Mouse (Mus musculus) brown adipose tissue, adult 24 weeks (tissue): ENCODE results near the gene Tkfc. TPM values are rescaled to one million over a fixed set of nuclear protein-coding genes. Genes with fewer than 3 reads are reported as not detected.

Source experiments
- H3K27ac ChIP-seq: fragments of 200-500 bp; replicated peaks from 2 replicates; pipeline ENCODE4 v1.5.1; 2012; ENCODE audit warnings: low read depth, mild to moderate bottlenecking, low read length
- H3K4me1 ChIP-seq: fragments of 200-500 bp; 2 replicates; pipeline ENCODE4 v1.6.1; 2012; ENCODE audit warnings: low read length, mixed read lengths; ENCODE audit not compliant: control insufficient read depth, insufficient read depth, insufficient read length
- H3K4me3 ChIP-seq: fragments of 200-500 bp; 2 replicates; pipeline ENCODE4 v1.5.1; 2012; ENCODE audit warnings: low read depth, mild to moderate bottlenecking, low read length, moderate library complexity; ENCODE audit not compliant: insufficient read depth
- polyA plus RNA-seq: library from polyadenylated mRNA; stranded (reverse); fragments of >200 nt; gene quantifications from 2 replicates; pipeline ENCODE4 v1.2.4, GENCODE M21; 2012; ENCODE audit not compliant: missing spikeins, insufficient read depth, insufficient read length

The Tkfc gene
- polyA plus RNA-seq: 8.0 and 11.4 TPM in 2 replicates

DNA sequence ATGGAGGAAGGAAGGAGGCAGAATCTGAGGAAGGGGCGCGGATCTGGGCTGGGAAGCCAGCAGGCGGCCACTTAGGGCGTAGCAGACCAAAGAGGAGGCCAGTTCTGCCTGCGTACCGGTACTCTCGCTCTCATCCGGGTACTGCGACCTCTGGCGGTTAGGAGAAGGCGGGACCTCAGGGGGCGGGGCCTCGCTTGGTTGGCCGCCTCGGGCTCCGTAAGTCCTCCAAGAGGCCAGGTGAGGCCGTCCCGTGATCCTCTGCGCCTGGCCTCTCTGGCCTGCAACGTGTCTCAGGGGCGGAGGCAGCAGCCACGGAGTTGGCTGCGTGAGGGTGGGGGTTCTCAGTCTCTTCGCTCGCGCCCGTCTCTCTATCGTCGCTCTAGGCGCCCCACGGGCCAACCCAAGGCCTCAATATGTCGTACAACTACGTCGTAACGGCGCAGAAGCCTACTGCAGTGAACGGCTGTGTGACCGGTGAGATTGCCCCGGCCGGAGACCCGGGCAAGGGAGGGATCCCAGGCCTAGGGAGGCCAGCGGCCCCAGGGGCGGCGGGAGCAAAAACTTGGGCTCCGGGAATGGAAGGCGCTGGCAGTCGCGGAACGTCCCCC lies at the start of gene Tkfc, which contains the start of gene Ddb1:
Tkfc (minus strand) TSS at position 362 of the 608 bp plus-strand sequence.
Ddb1 (plus strand) TSS at position 35 of the 608 bp plus-strand sequence.
- Histone ChIP-seq H3K4me1 (no peaks in the 10 kb centered on the region; the same call in 1 of the 2 replicates), H3K27ac (peak within 1 kb of the TSS; percentile 84), H3K4me3 (peak within 1 kb of the TSS; percentile 96)

GRCm38 (mm10) chr19:10648156-10648555 lies 42.7 kb upstream of the Tkfc start:
- Histone ChIP-seq H3K27ac (no peak overlapping the region), H3K4me1 (no peaks in the 10 kb centered on the region), H3K4me3 (no peak overlapping the region)

DNA sequence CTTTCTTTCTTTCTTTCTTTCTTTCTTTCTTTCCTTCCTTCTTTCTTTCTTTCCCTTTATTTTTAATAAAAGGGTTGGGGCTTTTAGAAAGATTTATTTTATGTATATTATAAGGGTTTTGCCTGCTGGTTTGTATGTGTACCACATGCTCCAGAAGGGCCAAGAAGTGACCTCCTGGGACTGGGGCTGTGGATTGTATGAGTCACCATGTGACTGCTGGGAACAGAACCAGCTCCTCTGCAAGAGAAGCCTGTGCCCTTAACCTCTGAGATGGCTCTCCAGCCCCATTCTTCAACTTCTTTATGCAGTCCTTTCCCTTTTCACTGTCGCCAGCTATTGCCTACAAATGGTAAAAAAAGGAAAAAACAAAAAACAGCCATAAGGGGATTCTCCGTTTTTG lies 40.2 kb upstream of the Tkfc start:
- Histone ChIP-seq H3K4me3 (no peak overlapping the region), H3K27ac (no peak overlapping the region), H3K4me1 (no peaks in the 10 kb centered on the region)

DNA sequence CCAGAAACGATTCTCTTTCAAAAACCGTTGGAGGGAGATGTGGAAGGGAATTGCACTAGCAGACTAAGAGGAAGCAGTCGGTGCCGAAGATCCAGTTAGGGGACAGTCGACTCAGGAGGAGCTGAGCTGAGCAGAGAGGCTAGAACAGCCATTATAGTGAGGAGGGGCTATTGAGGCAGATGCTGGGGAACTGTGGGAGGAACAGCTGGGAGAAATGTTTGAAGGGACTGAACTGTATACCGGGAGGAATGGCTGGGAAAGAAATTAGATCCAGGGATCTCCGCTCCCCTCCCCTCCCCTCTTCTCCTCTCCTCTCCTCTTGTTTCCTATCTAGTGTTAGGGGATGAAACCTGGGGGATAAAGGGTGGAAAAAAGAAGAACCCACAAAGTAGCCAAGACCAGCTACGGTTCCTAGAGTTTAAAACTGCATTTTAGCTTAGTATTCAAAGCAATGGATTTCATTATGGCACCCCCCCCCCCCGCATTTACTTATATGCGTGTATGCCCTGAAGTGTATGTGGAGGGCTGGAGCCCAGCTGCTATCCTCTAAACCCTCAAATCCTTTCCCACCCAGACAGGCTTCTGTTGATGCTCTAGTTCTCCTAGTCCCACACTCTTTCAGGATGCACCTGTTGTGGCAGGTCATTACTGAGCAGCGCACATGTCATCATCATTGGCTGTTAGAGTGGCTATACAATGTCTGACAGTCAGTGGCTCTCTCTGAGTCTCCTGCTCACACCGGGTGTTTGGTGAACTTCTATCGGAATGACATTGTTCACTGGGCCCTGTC lies 35.3 kb upstream of the Tkfc start:
- Histone ChIP-seq H3K4me3 (no peak overlapping the region), H3K27ac (no peak overlapping the region), H3K4me1 (no peaks in the 10 kb centered on the region)

DNA sequence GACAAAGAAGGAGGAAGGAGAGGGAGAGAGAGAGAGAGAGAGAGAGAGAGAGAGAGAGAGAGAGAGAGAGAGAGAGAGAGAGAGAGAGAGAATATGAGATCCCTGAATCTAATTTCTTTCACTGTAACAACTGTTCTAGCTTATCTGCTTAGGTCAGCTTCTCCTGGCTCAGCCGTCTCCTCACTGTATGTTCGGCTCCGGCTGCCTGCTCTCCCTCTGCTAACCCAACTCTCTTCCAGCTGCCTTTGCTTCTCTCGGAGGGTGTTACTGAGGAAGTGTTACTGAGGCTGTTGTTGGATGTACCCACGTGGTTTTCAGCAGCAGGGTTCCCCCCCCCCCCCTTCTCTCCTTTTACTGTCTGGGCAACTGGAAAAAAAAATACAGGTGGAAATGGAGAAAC lies 34.6 kb upstream of the Tkfc start:
- Histone ChIP-seq H3K27ac (no peak overlapping the region), H3K4me3 (no peak overlapping the region), H3K4me1 (no peaks in the 10 kb centered on the region)

DNA sequence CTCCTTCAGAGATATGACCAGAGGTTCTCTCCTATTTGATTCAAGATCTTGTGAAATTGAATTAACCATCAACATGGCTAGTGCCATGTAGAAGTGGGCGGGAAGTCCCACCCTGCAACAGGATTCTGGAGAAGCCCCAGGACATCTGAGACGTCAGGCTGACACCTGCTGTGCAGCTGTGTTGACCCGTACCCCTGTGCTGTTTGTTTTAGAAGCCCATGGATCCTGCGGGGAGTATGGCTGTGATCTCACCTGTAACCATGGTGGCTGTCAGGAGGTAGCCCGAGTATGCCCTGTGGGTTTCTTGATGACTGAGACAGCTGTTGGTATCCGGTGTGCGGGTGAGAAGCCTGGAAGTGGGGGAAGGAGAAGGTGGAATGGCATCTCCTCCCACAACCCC lies 32.4 kb upstream of the Tkfc start:
- H3K4me3 ChIP-seq: no peak overlapping the region
- no peaks in the 10 kb centered on the region for H3K4me1 ChIP-seq
- H3K27ac ChIP-seq: no peak overlapping the region

DNA sequence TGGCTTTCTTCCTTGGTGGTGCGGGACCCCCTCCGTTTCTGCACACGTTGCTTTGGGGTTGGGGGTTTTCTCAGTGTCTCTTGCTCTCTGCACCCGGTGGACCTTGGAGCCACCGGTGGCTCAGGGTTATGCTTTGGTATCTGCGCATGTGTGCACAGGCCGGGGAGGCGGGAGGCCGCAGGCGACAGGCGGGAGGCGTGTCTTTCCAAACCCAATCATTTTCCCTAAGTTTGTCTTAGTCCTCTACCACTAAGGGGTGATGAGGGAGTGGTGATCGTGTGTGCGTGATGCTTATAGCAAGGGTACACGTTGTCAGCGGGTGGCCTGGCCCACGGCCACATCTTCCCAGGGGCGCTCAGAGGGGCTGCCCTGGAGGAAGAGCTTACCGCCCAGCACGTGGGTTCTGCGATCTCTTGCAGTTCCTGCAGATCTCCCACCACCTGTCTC lies 29.4 kb upstream of the Tkfc start:
- Histone ChIP-seq H3K4me3 (peak overlapping the region; percentile 57), H3K4me1 (no peaks in the 10 kb centered on the region), H3K27ac (no peak overlapping the region)

GRCm38 (mm10) chr19:10634106-10634871 lies 28.8 kb upstream of the Tkfc start, which contains the start of gene Vwce:
TSS of gene Vwce (plus strand) at chr19:10634213.
- Histone ChIP-seq H3K4me3 (peak within 1 kb of the TSS; percentile 57), H3K27ac (no peak within 1 kb of the TSS), H3K4me1 (no peaks in the 10 kb centered on the region)

GRCm38 (mm10) chr19:10608573-10609240 lies 3.3 kb upstream of the Tkfc start:
- Histone ChIP-seq H3K4me1 (no peaks in the 10 kb centered on the region), H3K4me3 (no peak overlapping the region), H3K27ac (no peak overlapping the region)

DNA sequence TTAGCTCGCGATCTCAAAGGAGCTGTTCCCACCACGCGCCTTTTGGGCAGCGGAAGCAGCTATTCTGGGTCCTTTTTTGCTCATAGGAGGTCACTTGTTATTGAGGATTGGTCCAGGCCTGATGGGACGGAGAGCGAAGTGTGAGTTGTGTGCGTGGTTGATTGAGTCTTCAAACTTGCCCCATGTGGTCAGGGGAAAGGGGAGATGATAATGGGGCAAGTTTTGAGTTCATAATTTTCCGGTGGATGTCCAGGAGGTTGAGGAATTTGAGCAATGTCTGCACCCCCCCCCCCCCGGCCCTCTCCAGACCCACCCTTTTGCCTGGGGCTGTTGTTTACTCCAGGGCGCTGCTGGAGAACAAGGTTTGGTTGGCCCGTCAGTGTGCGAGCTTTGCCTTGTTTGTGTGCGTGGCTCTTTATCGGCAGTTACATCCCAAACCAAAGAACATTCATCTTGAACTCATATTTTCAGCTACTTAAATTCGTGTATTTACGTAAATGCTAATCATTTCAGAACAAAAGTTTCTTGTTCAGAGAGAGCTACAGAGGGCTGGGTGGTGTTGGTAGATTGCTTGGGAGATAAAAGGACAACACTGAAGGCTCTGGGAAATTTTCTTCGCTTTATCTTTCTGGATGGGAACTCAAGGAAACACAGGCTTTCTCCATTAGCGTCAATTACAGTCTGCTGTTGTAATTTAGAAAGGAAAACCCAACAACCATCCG lies 608 bp upstream of the Tkfc start:
- peak overlapping the region; percentile 75 for H3K27ac ChIP-seq
- H3K4me3 ChIP-seq: peak overlapping the region; percentile 96
- no peaks in the 10 kb centered on the region; the same call in 1 of the 2 replicates for H3K4me1 ChIP-seq

- H3K27ac ChIP-seq: peak overlapping the region; percentile 84
- peak overlapping the region; percentile 75 for H3K4me3 ChIP-seq
- no peaks in the 10 kb centered on the region; the same call in 1 of the 2 replicates for H3K4me1 ChIP-seq
These were observed 920 bp downstream of the Tkfc start for GRCm38 (mm10) chr19:10604534-10604933.

DNA sequence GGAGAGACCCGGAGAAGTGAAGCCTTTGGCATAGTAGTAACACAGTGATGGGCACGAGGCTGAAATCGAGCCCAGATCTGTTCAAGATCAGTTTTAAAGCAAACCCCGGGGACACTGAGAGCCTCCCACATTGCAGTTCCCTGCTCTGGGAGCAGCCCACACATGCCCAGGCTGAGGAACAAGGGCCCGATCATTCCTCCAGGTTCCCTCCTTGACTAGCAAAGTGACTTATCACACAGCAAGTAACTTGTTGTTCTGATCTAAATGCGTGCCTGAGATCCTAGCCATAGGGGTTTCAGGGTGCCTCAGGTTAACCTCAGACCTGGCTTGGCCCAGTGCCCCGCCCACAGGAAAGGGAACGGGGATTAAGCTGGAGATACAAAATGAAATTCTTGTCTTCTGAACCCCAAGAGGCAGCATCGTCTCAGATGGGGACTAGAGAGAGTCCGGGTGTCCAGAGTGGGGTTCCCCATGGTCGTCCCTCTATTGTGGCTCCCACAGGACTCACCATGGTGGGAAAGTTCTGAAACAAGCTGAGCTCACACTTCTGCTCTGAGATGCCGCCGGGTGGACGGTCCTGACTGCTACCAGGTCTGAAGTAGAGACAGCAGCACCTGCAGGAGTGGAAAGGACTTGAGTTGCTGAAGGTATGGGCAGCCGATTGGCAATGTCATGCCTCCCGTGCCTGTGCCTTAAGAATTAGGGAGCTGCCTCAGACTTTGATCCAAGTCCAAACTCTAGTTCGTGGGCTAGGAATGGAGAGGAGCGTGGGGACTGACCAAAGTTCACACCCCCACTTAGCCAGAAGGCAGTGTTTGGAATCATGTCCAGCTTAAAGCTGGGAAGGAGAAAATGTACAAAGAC lies 1.6 kb downstream of the Tkfc start:
- Histone ChIP-seq H3K27ac (no peak overlapping the region), H3K4me3 (no peak overlapping the region), H3K4me1 (no peaks in the 10 kb centered on the region; the same call in 1 of the 2 replicates)

DNA sequence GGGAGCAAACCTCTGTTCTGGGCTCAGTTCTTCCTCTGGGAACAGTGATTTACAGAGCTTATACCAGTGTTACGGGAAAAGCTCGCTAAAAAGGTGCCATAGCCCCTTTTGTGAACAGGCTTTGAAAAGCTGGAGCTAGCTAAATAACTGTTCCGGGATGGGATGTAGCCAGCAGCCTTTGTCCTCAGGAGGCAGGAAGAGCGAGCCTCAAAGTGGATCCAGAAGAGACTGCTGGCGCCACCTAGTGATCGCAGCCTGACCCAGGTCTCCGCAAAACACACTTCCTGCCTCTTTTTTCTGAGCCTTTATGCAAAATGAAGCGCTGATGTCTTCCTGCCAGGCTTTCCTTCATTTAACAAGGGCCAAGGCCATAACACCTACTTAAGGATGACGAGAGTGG lies 2.7 kb downstream of the Tkfc start:
- H3K4me1 ChIP-seq: no peaks in the 10 kb centered on the region; the same call in 1 of the 2 replicates
- peak overlapping the region; percentile 55 for H3K4me3 ChIP-seq
- peak overlapping the region; percentile 72 for H3K27ac ChIP-seq
